Mouse (Mus musculus): ENCODE data around the gene Csrnp3. TPM values are rescaled to one million over a fixed set of nuclear protein-coding genes. Genes with fewer than 3 reads are reported as not detected.
"Not testable (repeated sequence)": the region's sequence is repeated elsewhere in the genome, so short reads cannot be mapped to it uniquely, and the experiment has no call there.

Gene Csrnp3
- polyA plus RNA-seq, 1 experiment from 2014 or later = 7.0 TPM

- no peaks in the 10 kb centered on the region for H3K9me3 ChIP-seq
- WGBS = 73% methylated on average over 3 of the region's 3 CpGs
- no peak overlapping the region for H3K9ac ChIP-seq
- no peaks in the 10 kb centered on the region for H3K27me3 ChIP-seq
- peaks cover 5% of the 10 kb centered on the region; the same call in 1 of the 2 replicates for H3K4me1 ChIP-seq
- no peak for ATAC-seq (ENCODE audit: insufficient number of reproducible peaks, insufficient read depth, low FRiP score, low TSS enrichment)
- H3K4me2 ChIP-seq (replicated peaks) = no peak overlapping the region
- H3K4me3 ChIP-seq = no peak overlapping the region
- H3K36me3 ChIP-seq = no peaks in the 10 kb centered on the region
- H3K27ac ChIP-seq = no peak overlapping the region
Observed at GRCm38 (mm10) chr2:65841606-65842005, 4.0 kb upstream of the Csrnp3 start.

- no peak for ATAC-seq (ENCODE audit: insufficient number of reproducible peaks, insufficient read depth, low FRiP score, low TSS enrichment)
- Histone ChIP-seq H3K27ac (no peak overlapping the region), H3K27me3 (no peaks in the 10 kb centered on the region), H3K9ac (no peak overlapping the region), H3K36me3 (no peaks in the 10 kb centered on the region), H3K4me3 (no peak overlapping the region), H3K4me1 (peaks cover 5% of the 10 kb centered on the region; the same call in 1 of the 2 replicates), H3K9me3 (no peaks in the 10 kb centered on the region), H3K4me2 (replicated peaks) (no peak overlapping the region)
- 28% methylated on average over 3 of the region's 3 CpGs for WGBS
Observed at GRCm38 (mm10) chr2:65842356-65842755, 3.2 kb upstream of the Csrnp3 start.

- no peak for ATAC-seq (ENCODE audit: insufficient number of reproducible peaks, insufficient read depth, low FRiP score, low TSS enrichment)
- under 1% methylated on average over 22 of the region's 22 CpGs for WGBS
Observed at GRCm38 (mm10) chr2:65846000-65846755, 611 bp downstream of the Csrnp3 start.

GRCm38 (mm10) chr2:65847463-65848110, 2.0 kb downstream of the Csrnp3 start:
- Histone ChIP-seq H3K36me3 (no peaks in the 10 kb centered on the region), H3K4me1 (peaks cover 7% of the 10 kb centered on the region; the same call in 1 of the 2 replicates), H3K4me3 (peak overlapping the region; percentile 16; the same call in 1 of the 2 replicates), H3K9me3 (no peaks in the 10 kb centered on the region), H3K4me2 (replicated peaks) (0 out of 2 replicates have a peak overlapping the region, but pooled peaks have one; percentile 9), H3K27me3 (no peaks in the 10 kb centered on the region), H3K9ac (no peak overlapping the region), H3K27ac (no peak overlapping the region)
- WGBS = 24% methylated on average over 7 of the region's 7 CpGs
- no peak for ATAC-seq (ENCODE audit: insufficient number of reproducible peaks, insufficient read depth, low FRiP score, low TSS enrichment)

More at GRCm38 (mm10) chr2:65846000-65846755, 611 bp downstream of the Csrnp3 start:
- H3K9ac ChIP-seq = peak overlapping the region; percentile 10; the same call in 1 of the 2 replicates
- H3K4me3 ChIP-seq = peak overlapping the region; percentile 45
- H3K27ac ChIP-seq = no peak overlapping the region
- no peaks in the 10 kb centered on the region for H3K36me3 ChIP-seq
- peak overlapping the region; percentile 55 for H3K4me2 ChIP-seq (replicated peaks)
- H3K27me3 ChIP-seq = no peaks in the 10 kb centered on the region
- H3K9me3 ChIP-seq = no peaks in the 10 kb centered on the region
- H3K4me1 ChIP-seq = peaks cover 11% of the 10 kb centered on the region

GRCm38 (mm10) chr2:65848706-65849105, 3.1 kb downstream of the Csrnp3 start:
- Histone ChIP-seq H3K27ac (no peak overlapping the region), H3K4me3 (no peak overlapping the region), H3K9me3 (no peaks in the 10 kb centered on the region), H3K9ac (no peak overlapping the region), H3K27me3 (no peaks in the 10 kb centered on the region), H3K36me3 (no peaks in the 10 kb centered on the region), H3K4me2 (replicated peaks) (no peak overlapping the region), H3K4me1 (peaks cover 7% of the 10 kb centered on the region; the same call in 1 of the 2 replicates)
- 42% methylated on average over 8 of the region's 8 CpGs for WGBS
- ATAC-seq (ENCODE audit: insufficient number of reproducible peaks, insufficient read depth, low FRiP score, low TSS enrichment) = no peak

- H3K36me3 ChIP-seq; H3K4me1 ChIP-seq; H3K27me3 ChIP-seq; H3K4me3 ChIP-seq; H3K4me2 ChIP-seq (replicated peaks); H3K9me3 ChIP-seq; ATAC-seq (ENCODE audit: insufficient number of reproducible peaks, insufficient read depth, low FRiP score, low TSS enrichment); H3K9ac ChIP-seq; H3K27ac ChIP-seq: not testable (repeated sequence)
- WGBS = 95% methylated on average over 3 of the region's 3 CpGs
Observed at GRCm38 (mm10) chr2:65850282-65850681, 4.7 kb downstream of the Csrnp3 start.

GRCm38 (mm10) chr2:65856791-65857190, 11.2 kb downstream of the Csrnp3 start:
- H3K4me1 ChIP-seq = no peaks in the 10 kb centered on the region
- H3K9ac ChIP-seq = no peak overlapping the region
- no peaks in the 10 kb centered on the region for H3K9me3 ChIP-seq
- no peaks in the 10 kb centered on the region for H3K36me3 ChIP-seq
- no peak overlapping the region for H3K4me3 ChIP-seq
- 95% methylated on average over 5 of the region's 5 CpGs for WGBS
- no peak for ATAC-seq (ENCODE audit: insufficient number of reproducible peaks, insufficient read depth, low FRiP score, low TSS enrichment)
- H3K27me3 ChIP-seq = no peaks in the 10 kb centered on the region
- no peak overlapping the region for H3K4me2 ChIP-seq (replicated peaks)
- no peak overlapping the region for H3K27ac ChIP-seq

- Histone ChIP-seq H3K9me3 (no peaks in the 10 kb centered on the region), H3K9ac (no peak overlapping the region), H3K4me1 (no peaks in the 10 kb centered on the region), H3K4me3 (no peak overlapping the region), H3K27me3 (no peaks in the 10 kb centered on the region), H3K27ac (no peak overlapping the region), H3K4me2 (replicated peaks) (no peak overlapping the region), H3K36me3 (no peaks in the 10 kb centered on the region)
- no peak for ATAC-seq (ENCODE audit: insufficient number of reproducible peaks, insufficient read depth, low FRiP score, low TSS enrichment)
- WGBS = 85% methylated on average over 18 of the region's 18 CpGs
Observed at GRCm38 (mm10) chr2:65859767-65860727, 14.5 kb downstream of the Csrnp3 start.

GRCm38 (mm10) chr2:65864778-65865339, 19.3 kb downstream of the Csrnp3 start:
- 74% methylated on average over 12 of the region's 12 CpGs for WGBS
- no peak for ATAC-seq (ENCODE audit: insufficient number of reproducible peaks, insufficient read depth, low FRiP score, low TSS enrichment)
- Histone ChIP-seq H3K4me3 (no peak overlapping the region), H3K4me2 (replicated peaks) (no peak overlapping the region), H3K36me3 (no peaks in the 10 kb centered on the region), H3K9me3 (no peaks in the 10 kb centered on the region), H3K27me3 (no peaks in the 10 kb centered on the region), H3K27ac (no peak overlapping the region), H3K4me1 (no peaks in the 10 kb centered on the region), H3K9ac (no peak overlapping the region)

- Histone ChIP-seq H3K4me3 (no peak overlapping the region), H3K4me2 (replicated peaks) (no peak overlapping the region), H3K36me3 (no peaks in the 10 kb centered on the region), H3K4me1 (no peaks in the 10 kb centered on the region), H3K9ac (no peak overlapping the region), H3K27ac (no peak overlapping the region), H3K9me3 (no peaks in the 10 kb centered on the region), H3K27me3 (no peaks in the 10 kb centered on the region)
- WGBS = 79% methylated on average over 12 of the region's 12 CpGs
- no peak for ATAC-seq (ENCODE audit: insufficient number of reproducible peaks, insufficient read depth, low FRiP score, low TSS enrichment)
Observed at GRCm38 (mm10) chr2:65870919-65871582, 25.5 kb downstream of the Csrnp3 start.

GRCm38 (mm10) chr2:65891590-65891989, 46.0 kb downstream of the Csrnp3 start:
- ATAC-seq (ENCODE audit: insufficient number of reproducible peaks, insufficient read depth, low FRiP score, low TSS enrichment) = no peak
- H3K27ac ChIP-seq = no peak overlapping the region
- WGBS = 81% methylated on average over 3 of the region's 3 CpGs
- H3K4me1 ChIP-seq = peaks cover 3% of the 10 kb centered on the region; the same call in 1 of the 2 replicates
- no peaks in the 10 kb centered on the region for H3K9me3 ChIP-seq
- H3K4me2 ChIP-seq (replicated peaks) = no peak overlapping the region
- no peaks in the 10 kb centered on the region for H3K27me3 ChIP-seq
- no peak overlapping the region for H3K4me3 ChIP-seq
- H3K36me3 ChIP-seq = no peaks in the 10 kb centered on the region
- H3K9ac ChIP-seq = no peak overlapping the region

All from embryonic facial prominence, embryonic 12.5 days (tissue).